Mouse (Mus musculus) E14TG2a.4 (cell line): ENCODE data around the gene Olfr1417.

Source experiments
- CTCF ChIP-seq: conservative IDR thresholded peaks from 2 replicates; pipeline ENCODE4 v1.5.1; 2014; ENCODE audit warnings: low read length
- NANOG ChIP-seq: IDR thresholded peaks from 2 replicates; pipeline ENCODE4 v1.6.1; 2014; ENCODE audit warnings: borderline replicate concordance, low read length, mixed read lengths

DNA sequence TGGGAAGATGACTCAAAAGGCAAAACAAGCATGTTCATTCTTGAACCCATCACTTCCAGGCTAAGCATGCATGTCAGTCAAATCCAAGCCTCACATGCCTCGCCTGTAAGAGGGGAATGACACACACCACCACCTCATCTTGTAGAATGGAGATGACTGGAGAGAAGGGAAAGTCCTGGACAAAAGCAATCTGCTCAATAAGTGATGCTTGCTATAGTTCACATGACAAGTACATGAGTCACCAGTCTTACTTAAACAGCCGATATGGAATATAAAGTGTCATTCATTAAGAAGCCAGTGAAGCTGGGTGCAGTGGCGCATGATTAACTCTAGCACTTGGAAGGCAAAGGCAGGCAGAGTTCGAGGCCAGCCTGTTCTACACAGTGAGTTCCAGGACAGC lies 25.9 kb downstream of the Olfr1417 start:
- TF ChIP-seq CTCF = no peak
- TF ChIP-seq NANOG = no peak
